Mouse (Mus musculus): ENCODE results near the gene Ssxb5.
"Not testable (repeated sequence)": the region's sequence is repeated elsewhere in the genome, so short reads cannot be mapped to it uniquely, and the experiment has no call there.

Ssxb5 gene

DNA sequence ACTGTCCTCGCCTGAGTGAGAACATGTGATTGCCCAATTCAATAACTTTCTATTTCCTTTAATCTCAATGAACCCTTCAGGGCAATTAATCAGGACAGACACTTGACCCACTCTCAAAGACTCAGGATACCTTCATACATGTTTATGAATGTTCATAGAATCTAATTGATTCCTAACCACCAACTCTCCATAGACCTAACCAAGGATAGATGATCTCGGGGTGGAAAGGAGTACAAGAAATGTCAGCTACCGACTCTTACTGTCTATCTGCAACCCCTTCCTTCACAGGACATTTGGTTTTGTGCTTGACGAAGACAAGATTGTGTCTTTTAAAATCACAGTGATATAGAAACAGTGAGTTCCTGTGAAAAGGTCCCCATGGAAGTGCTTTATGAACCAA is at the start of gene Ssxb5:
TSS of gene Ssxb5 (plus strand) at position 301 of the 400 bp plus-strand sequence.
- not testable (repeated sequence) for DNase-seq (ENCODE audit: low spot score in 2 of 2)

DNA sequence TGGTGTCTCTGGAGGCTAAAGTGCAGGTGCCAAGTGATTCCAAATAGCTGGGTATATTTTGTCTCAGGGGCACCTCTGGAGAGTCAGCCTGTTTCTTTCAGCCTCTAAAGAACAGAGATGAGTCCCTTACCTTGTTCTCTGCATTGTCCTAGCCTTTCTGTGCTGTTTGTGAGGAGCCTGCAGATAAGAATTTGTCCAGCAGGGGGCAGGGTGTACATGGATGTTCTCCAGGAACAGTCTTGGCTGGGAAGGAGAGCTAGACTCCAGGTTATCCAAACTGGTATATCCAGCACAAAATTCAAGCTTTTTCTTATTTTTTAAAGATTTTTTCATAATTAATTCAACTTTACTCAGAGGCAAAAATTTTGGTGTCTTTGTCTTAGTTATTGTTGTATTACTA is 28.6 kb downstream of the Ssxb5 start:
- DNase-seq (ENCODE audit: low spot score in 2 of 2): peak; percentile 66 to 70

DNA sequence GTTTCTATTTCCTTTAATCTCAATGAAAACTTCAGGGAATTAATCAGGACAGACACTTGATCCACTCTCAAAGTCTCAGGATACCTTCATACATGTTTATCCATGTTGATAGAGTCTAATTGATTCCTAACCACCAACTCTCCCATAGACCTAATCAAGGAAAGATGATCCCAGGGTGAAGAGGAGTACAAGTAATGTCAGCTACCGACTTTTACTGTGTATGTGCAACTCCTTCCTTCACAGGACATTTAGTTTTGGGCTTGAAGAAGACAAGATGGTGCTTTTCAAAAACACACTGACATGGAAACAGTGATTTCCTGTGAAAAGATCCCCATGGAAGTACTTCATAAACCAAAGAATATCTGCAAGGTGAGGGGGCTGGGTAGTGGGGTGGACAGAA is 40.2 kb downstream of the Ssxb5 start, which contains the start of gene Gm6592:
TSS of gene Gm6592 (plus strand) at position 301 of the 400 bp plus-strand sequence.
- no peak for DNase-seq (ENCODE audit: low spot score in 2 of 2)

DNA sequence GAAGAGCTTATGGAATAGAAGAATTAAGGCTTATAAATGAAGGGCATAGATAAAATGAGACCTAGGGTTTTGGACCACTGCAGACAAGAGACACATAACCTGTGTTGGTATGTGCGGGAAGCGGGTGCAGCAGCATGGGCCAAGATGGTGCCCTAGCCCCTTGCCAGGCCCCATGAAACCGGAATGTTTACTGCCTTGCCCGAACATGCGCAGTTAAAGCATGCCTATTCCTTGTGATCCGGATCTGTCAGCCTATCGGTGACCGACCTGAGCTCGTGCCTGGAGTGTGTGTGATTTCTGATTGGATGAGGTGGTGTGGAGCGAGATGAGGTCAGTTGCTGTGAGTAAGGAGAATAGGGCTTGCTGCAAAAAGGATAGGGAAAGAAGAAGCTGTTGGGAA is 49.0 kb downstream of the Ssxb5 start:
- DNase-seq (ENCODE audit: low spot score in 2 of 2): no peak
